20 mouse cellular contexts compared by ENCODE assay signal in the genomic region with DNA sequence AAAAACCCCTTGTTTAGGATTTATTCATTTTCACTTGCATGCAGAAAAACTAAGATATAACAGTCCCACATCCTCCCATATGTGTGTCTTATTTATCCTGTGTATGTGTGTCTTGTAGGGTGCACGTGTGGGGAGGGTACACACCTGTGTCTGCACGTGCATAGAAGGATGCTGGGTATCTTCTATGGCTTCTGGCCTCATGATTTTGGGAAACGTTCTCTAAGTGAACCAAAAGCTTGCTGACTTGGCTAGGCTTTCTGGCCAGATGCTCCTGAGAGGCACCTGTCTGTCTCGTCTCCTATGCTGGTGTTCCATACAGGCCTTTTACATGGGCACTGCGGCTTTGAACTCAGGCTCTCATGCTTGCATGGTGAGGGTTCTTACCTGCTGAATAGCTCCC.
A peak's percentile ranks its signal among the peaks of the same experiment; 100 is the strongest.
DNase-seq lines count a peak whose midpoint lies in the region; ATAC-seq and TF ChIP-seq lines count a peak whose summit lies in the region.
"Had no signal": no experiment of that assay in that cellular context is flagged by ENCODE, and none has a peak within 500 bp of the region (broad histone marks: within the 10 kb centered on the region; RNA-seq: fewer than 3 reads in every experiment).

No protein-coding gene starts in this region.

- DNase-seq in heart, adult 11 months: peak; percentile 75
- no peak for DNase-seq in lung, postnatal 0 days (ENCODE audit: low spot score)
- no peak for DNase-seq in lung, adult 18-20 months
- peak; percentile 60 for DNase-seq in thymus, postnatal 25 days
- no peak for DNase-seq in midbrain, embryonic 10.5 days (ENCODE audit: low spot score)
- DNase-seq: adrenal gland, postnatal 14 days; B cell, adult 2 months; cerebellum, adult 11-12 months; cerebellum, adult 9-10 months; cerebellum, postnatal 25 days; gastrocnemius, postnatal 14 days; heart, postnatal 14 days had no signal

- no peak for TF ChIP-seq EP300 in lung, postnatal 0 days (IDR thresholded peaks at IDR 0.05)

- H3K27ac ChIP-seq in heart, embryonic 12.5 days (ENCODE audit: poor library complexity, severe bottlenecking): no peak overlapping the region; the same call in 1 of the 2 replicates
- H3K27ac ChIP-seq in lung, postnatal 0 days (ENCODE audit: low read length): 0 out of 2 replicates have a peak overlapping the region, but pooled peaks have one; percentile 57
- H3K27ac ChIP-seq in midbrain, embryonic 10.5 days (replicated peaks): no peak overlapping the region

- no peak for TF ChIP-seq CTCF in lung, postnatal 0 days (IDR thresholded peaks at IDR 0.05)

- H3K27me3 ChIP-seq in heart, embryonic 12.5 days (replicated peaks): no peaks in the 10 kb centered on the region
- H3K27me3 ChIP-seq in lung, postnatal 0 days (replicated peaks; ENCODE audit: insufficient read depth, low read length): no peaks in the 10 kb centered on the region
- H3K27me3 ChIP-seq in midbrain, embryonic 10.5 days (ENCODE audit: low read depth, poor library complexity, severe bottlenecking): peaks cover 64% of the 10 kb centered on the region
- H3K27me3 ChIP-seq: embryonic facial prominence, embryonic 12.5 days; forebrain, embryonic 15.5 days; heart, embryonic 15.5 days; Patski had no signal

- peaks cover 9% of the 10 kb centered on the region for H3K36me3 ChIP-seq in heart, embryonic 12.5 days
- H3K36me3 ChIP-seq in lung, postnatal 0 days (ENCODE audit: insufficient read depth, low read length): no peaks in the 10 kb centered on the region
- peaks cover under 1% of the 10 kb centered on the region; the same call in 1 of the 2 replicates for H3K36me3 ChIP-seq in midbrain, embryonic 10.5 days
- H3K36me3 ChIP-seq: embryonic facial prominence, embryonic 12.5 days; forebrain, embryonic 15.5 days; heart, embryonic 15.5 days had no signal

- H3K9me3 ChIP-seq in heart, embryonic 12.5 days (replicated peaks): no peaks in the 10 kb centered on the region; the same call in 1 of the 2 replicates
- no peaks in the 10 kb centered on the region for H3K9me3 ChIP-seq in lung, postnatal 0 days (ENCODE audit: low read length)
- peaks cover 5% of the 10 kb centered on the region for H3K9me3 ChIP-seq in midbrain, embryonic 10.5 days (replicated peaks)
- H3K9me3 ChIP-seq: embryonic facial prominence, embryonic 12.5 days; forebrain, embryonic 15.5 days; heart, embryonic 10.5 days; heart, embryonic 15.5 days had no signal

- peaks cover 60% of the 10 kb centered on the region for H3K4me1 ChIP-seq in heart, embryonic 12.5 days (replicated peaks)
- H3K4me1 ChIP-seq in lung, postnatal 0 days (ENCODE audit: insufficient read depth, low read depth, low read length): no peaks in the 10 kb centered on the region
- peaks cover 48% of the 10 kb centered on the region for H3K4me1 ChIP-seq in midbrain, embryonic 10.5 days

- ATAC-seq in heart, embryonic 12.5 days (ENCODE audit: insufficient number of reproducible peaks, low FRiP score): no peak
- no peak for ATAC-seq in lung, postnatal 0 days
- ATAC-seq in granulocyte monocyte progenitor cell, adult 5-6 weeks (replicated peaks; ENCODE audit: poor library complexity, severe bottlenecking): no peak
- ATAC-seq: activated CD4-positive, CD25-positive, alpha-beta regulatory T cell, adult 4 months; Patski had no signal

- 77% methylated on average over 5 of the region's 5 CpGs for WGBS in heart, embryonic 12.5 days
- WGBS in lung, postnatal 0 days: 91% methylated on average over 5 of the region's 5 CpGs
- 90% methylated on average over 5 of the region's 5 CpGs for WGBS in midbrain, embryonic 10.5 days

- H3K4me2 ChIP-seq in heart, embryonic 12.5 days: no peak overlapping the region
- H3K4me2 ChIP-seq in lung, postnatal 0 days (replicated peaks; ENCODE audit: low read depth, low read length): no peak overlapping the region

- H3K4me3 ChIP-seq in heart, embryonic 12.5 days: no peak overlapping the region
- H3K4me3 ChIP-seq in lung, postnatal 0 days (ENCODE audit: low read depth, low read length): no peak overlapping the region
- no peak overlapping the region for H3K4me3 ChIP-seq in midbrain, embryonic 10.5 days
- H3K4me3 ChIP-seq: embryonic facial prominence, embryonic 12.5 days; heart, embryonic 10.5 days; heart, embryonic 15.5 days had no signal

- H3K9ac ChIP-seq in heart, embryonic 12.5 days: no peak overlapping the region
- no peak overlapping the region for H3K9ac ChIP-seq in lung, postnatal 0 days (replicated peaks; ENCODE audit: low read depth)
- H3K9ac ChIP-seq: embryonic facial prominence, embryonic 12.5 days; forebrain, embryonic 15.5 days; heart, embryonic 15.5 days had no signal

Comparison
In these comparisons a context has a peak if more than half of its experiments do, and no peak if none do; other contexts are left out.
1. DNase-seq: peak in heart, adult 11 months (single experiment) and thymus, postnatal 25 days (single experiment); none in lung, postnatal 0 days (single experiment), lung, adult 18-20 months (0 of 2) and midbrain, embryonic 10.5 days (single experiment).